In the genomic region with DNA sequence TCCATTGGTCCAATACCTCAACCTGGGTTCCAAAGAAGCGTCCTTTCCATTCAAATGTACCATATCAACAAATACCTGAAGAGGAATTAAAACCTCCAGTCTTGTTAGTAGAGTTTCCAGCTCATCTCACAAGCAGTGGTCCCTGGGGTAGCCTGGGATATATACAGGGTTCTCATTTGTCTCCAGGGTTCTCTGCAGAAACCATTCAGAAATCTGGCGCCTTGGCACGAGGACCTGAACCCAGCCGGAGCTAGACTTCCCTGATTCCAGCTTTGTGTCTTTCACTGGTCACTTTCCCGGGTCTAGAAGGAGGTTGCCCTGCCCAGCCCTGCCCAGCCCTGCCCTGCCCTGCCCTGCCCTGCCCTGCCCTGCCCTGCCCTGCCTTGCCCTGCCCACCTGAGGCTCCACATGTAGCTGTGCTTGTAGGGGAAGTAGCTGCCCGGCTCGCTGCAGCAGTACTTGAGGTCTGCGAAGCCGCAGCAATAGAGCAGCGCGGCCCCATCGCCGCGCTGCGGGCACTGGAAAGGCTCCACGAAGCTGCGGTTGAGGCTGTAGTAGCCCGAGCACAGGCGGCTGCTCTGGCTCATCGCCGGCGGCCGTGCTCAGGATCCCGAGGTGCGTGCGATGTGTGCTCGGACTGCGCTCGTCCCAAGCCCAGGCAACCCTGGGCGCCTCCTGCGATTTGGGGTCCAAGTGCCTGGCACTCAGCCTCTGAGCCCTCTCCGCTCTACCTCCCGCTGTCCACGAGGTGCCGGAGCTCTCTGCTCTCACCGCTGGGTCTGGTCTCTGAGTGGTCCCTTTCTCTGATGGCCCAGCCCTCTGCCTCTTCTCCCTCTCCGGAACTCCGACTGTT, we compare ENCODE assay signal across 8 mouse cellular contexts. TPM values are rescaled to one million over a fixed set of nuclear protein-coding genes. Genes with fewer than 3 reads are reported as not detected.
DNase-seq lines count a peak whose midpoint lies in the region; ATAC-seq and TF ChIP-seq lines count a peak whose summit lies in the region.

Gene Shisal2b, minus strand, starts transcription at position 767 of the 853 bp plus-strand sequence.

- H3K9ac ChIP-seq in embryonic facial prominence, embryonic 14.5 days (ENCODE audit: low read depth, low read length) = peak within 1 kb of the TSS; percentile 65
- H3K9ac ChIP-seq in neural tube, embryonic 11.5 days (ENCODE audit: low read length) = peak within 1 kb of the TSS; percentile 42

- H3K27me3 ChIP-seq in embryonic facial prominence, embryonic 14.5 days (replicated peaks; ENCODE audit: control insufficient read depth, insufficient read depth, low read length) = peaks cover 12% of the 10 kb centered on the region; the same call in 1 of the 2 replicates
- peaks cover 37% of the 10 kb centered on the region for H3K27me3 ChIP-seq in hindbrain, embryonic 10.5 days (ENCODE audit: insufficient read depth, poor library complexity, severe bottlenecking)
- no peaks in the 10 kb centered on the region for H3K27me3 ChIP-seq in neural tube, embryonic 11.5 days (ENCODE audit: control insufficient read depth, insufficient read depth, low read length)

- peak; percentile 89 for ATAC-seq in embryonic facial prominence, embryonic 14.5 days (ENCODE audit: low read depth)
- peak; percentile 70 for ATAC-seq in neural tube, embryonic 11.5 days (ENCODE audit: insufficient read depth, low FRiP score, low TSS enrichment)

- 4% methylated on average over 38 of the region's 38 CpGs for WGBS in bone marrow, adult 2 months
- WGBS in embryonic facial prominence, embryonic 14.5 days = 7% methylated on average over 23 of the region's 38 CpGs
- 5% methylated on average over 38 of the region's 38 CpGs for WGBS in hindbrain, embryonic 10.5 days
- 5% methylated on average over 38 of the region's 38 CpGs for WGBS in neural tube, embryonic 11.5 days

- H3K4me1 ChIP-seq in bone marrow, adult 2 months (ENCODE audit: control insufficient read depth, insufficient read depth, low read length) = no peaks in the 10 kb centered on the region
- H3K4me1 ChIP-seq in embryonic facial prominence, embryonic 14.5 days (ENCODE audit: control insufficient read depth, insufficient read depth, low read length) = no peaks in the 10 kb centered on the region
- peaks cover 10% of the 10 kb centered on the region for H3K4me1 ChIP-seq in hindbrain, embryonic 10.5 days (replicated peaks)
- H3K4me1 ChIP-seq in neural tube, embryonic 11.5 days (ENCODE audit: control insufficient read depth, insufficient read depth, low read length) = no peaks in the 10 kb centered on the region

- peak within 1 kb of the TSS; percentile 93 for H3K4me2 ChIP-seq in embryonic facial prominence, embryonic 14.5 days (ENCODE audit: low read depth, low read length)
- H3K4me2 ChIP-seq in neural tube, embryonic 11.5 days (ENCODE audit: low read depth) = peak within 1 kb of the TSS; percentile 72

- no peaks in the 10 kb centered on the region for H3K36me3 ChIP-seq in embryonic facial prominence, embryonic 14.5 days (ENCODE audit: control insufficient read depth, insufficient read depth, low read length)
- no peaks in the 10 kb centered on the region for H3K36me3 ChIP-seq in hindbrain, embryonic 10.5 days
- no peaks in the 10 kb centered on the region for H3K36me3 ChIP-seq in neural tube, embryonic 11.5 days (ENCODE audit: control insufficient read depth, insufficient read depth, low read length)

- no peak for TF ChIP-seq CTCF in bone marrow, adult 2 months (IDR thresholded peaks at IDR 0.05; ENCODE audit: control insufficient read depth, insufficient read depth, low read length)

- peak; percentile 10 for DNase-seq in kidney, adult 18-20 months
- DNase-seq in kidney, adult 9 months = no peak
- DNase-seq in embryonic facial prominence, embryonic 14.5 days (ENCODE audit: low spot score) = peak; percentile 69
- peak; percentile 55 for DNase-seq in hindbrain, embryonic 10.5 days (ENCODE audit: low spot score)
- peak; percentile 19 for DNase-seq in liver
- peak; percentile 73 for DNase-seq in neural tube, embryonic 11.5 days (ENCODE audit: low spot score)
- peak; percentile 35 for DNase-seq in thymus, postnatal 0 days (ENCODE audit: low spot score)

- no peak for TF ChIP-seq POLR2A in bone marrow, adult 2 months (IDR thresholded peaks at IDR 0.05; ENCODE audit: borderline replicate concordance, control insufficient read depth, low read depth, low read length)

- H3K4me3 ChIP-seq in bone marrow, adult 2 months (replicated peaks; ENCODE audit: control insufficient read depth, low read depth, low read length) = peak within 1 kb of the TSS; percentile 61
- peak within 1 kb of the TSS; percentile 49 for H3K4me3 ChIP-seq in embryonic facial prominence, embryonic 14.5 days (ENCODE audit: low read depth, low read length)
- H3K4me3 ChIP-seq in hindbrain, embryonic 10.5 days = peak within 1 kb of the TSS; percentile 60
- peak within 1 kb of the TSS; percentile 38 for H3K4me3 ChIP-seq in neural tube, embryonic 11.5 days (ENCODE audit: low read depth, low read length)

- no peak within 1 kb of the TSS for H3K27ac ChIP-seq in bone marrow, adult 2 months (ENCODE audit: control insufficient read depth, insufficient read depth, low read depth, low read length, poor library complexity)
- no peak within 1 kb of the TSS for H3K27ac ChIP-seq in embryonic facial prominence, embryonic 14.5 days (replicated peaks; ENCODE audit: low read depth, low read length)
- peak within 1 kb of the TSS; percentile 76 for H3K27ac ChIP-seq in hindbrain, embryonic 10.5 days
- no peak within 1 kb of the TSS for H3K27ac ChIP-seq in neural tube, embryonic 11.5 days (ENCODE audit: low read depth, low read length)

- no peaks in the 10 kb centered on the region for H3K9me3 ChIP-seq in embryonic facial prominence, embryonic 14.5 days (ENCODE audit: control insufficient read depth, low read length)
- no peaks in the 10 kb centered on the region for H3K9me3 ChIP-seq in hindbrain, embryonic 10.5 days
- no peaks in the 10 kb centered on the region for H3K9me3 ChIP-seq in neural tube, embryonic 11.5 days (ENCODE audit: control insufficient read depth, low read length)

RNA-seq across cellular contexts. Expression of gene Shisal2b, which starts in this region (rescaled TPM):
- not detected in 2 replicates for polyA plus RNA-seq in bone marrow, adult 2 months (2011; ENCODE audit: insufficient read depth, insufficient read length, low replicate concordance, missing spikeins)
- 0.30 and 0.75 TPM in 2 replicates for polyA plus RNA-seq in embryonic facial prominence, embryonic 14.5 days (2014; fragmentation: Nextera tagmentation; extraction: Ambion mirVana)
- polyA plus RNA-seq in hindbrain, embryonic 10.5 days (2016; fragmentation: Nextera tagmentation; extraction: Ambion mirVana) = 0.34 TPM in 1 of 2 replicates, not detected in the other
- 0.17 TPM in 1 of 2 replicates, not detected in the other for polyA plus RNA-seq in neural tube, embryonic 11.5 days (2014; fragmentation: Nextera tagmentation; extraction: Ambion mirVana)
- 0.44 and 0.56 TPM in 2 replicates for polyA plus RNA-seq in thymus, postnatal 0 days (2015; fragmentation: Nextera tagmentation; extraction: Ambion mirVana)

Comparison
In these comparisons a context has a peak if more than half of its experiments do, and no peak if none do; other contexts are left out.
1. Peak in DNase-seq, ATAC-seq, H3K4me3 ChIP-seq, H3K9ac ChIP-seq and H3K4me2 ChIP-seq in embryonic facial prominence, embryonic 14.5 days; RNA of the gene not detected or under 1 TPM.
2. Peak in DNase-seq, H3K4me3 ChIP-seq and H3K27ac ChIP-seq in hindbrain, embryonic 10.5 days; RNA of the gene not detected or under 1 TPM.
3. Peak in DNase-seq, ATAC-seq, H3K4me3 ChIP-seq, H3K9ac ChIP-seq and H3K4me2 ChIP-seq in neural tube, embryonic 11.5 days; RNA of the gene not detected or under 1 TPM.
4. Peak in DNase-seq in thymus, postnatal 0 days; RNA of the gene not detected or under 1 TPM.